Mouse (Mus musculus): ENCODE data around the gene Zfp3.

The Zfp3 gene

DNA sequence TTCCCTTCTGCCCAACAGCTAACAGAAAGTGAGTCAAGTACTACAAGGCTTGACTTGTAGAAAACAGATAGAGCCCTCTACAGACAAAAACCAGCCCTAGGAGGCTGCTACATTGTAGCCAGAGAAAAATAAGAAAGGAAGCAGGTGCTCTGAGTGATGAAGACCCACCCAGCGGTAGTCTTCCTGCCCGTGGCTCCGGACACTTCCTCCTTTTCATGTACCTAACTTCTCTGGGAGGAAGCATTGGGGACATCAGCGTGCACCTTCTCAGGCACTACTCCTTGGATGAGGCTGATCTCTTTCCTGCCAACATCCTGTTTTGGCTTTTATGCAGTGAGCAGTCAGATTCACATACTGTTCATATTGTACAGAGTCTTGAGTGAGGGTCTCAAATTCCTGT, 42.7 kb downstream of the Zfp3 start:
- DNase-seq (ENCODE audit: low spot score in 2 of 2) = no peak

DNA sequence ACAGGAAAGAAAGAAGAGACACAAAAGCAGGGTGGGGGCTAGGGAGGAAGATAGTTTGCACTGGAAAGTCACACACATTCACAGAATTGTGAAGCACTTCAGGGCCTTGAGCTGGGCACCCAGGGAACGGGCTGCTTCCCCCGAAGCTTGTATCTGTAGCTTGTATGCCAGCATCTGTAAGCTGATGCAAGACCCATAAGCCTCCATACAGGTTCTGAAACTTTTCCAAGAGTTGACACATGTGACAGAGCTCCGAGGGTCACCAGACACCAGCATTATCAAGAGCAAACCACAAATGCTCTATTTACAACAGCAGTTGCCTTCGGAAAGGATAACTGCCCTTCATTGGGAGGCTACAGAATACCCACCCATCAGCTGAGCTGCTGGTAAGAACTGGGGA, 43.6 kb downstream of the Zfp3 start:
- no peak for DNase-seq (ENCODE audit: low spot score in 2 of 2)

GRCm38 (mm10) chr11:70808101-70808500, 44.1 kb downstream of the Zfp3 start:
- no peak for DNase-seq (ENCODE audit: low spot score in 2 of 2)

- DNase-seq (ENCODE audit: low spot score in 2 of 2) = no peak
Measured at GRCm38 (mm10) chr11:70809011-70809410, 45.0 kb downstream of the Zfp3 start.

GRCm38 (mm10) chr11:70811041-70811440, 47.0 kb downstream of the Zfp3 start:
- DNase-seq (ENCODE audit: low spot score in 2 of 2) = no peak

GRCm38 (mm10) chr11:70811471-70812240, 47.6 kb downstream of the Zfp3 start:
- no peak for DNase-seq (ENCODE audit: low spot score in 2 of 2)

- DNase-seq (ENCODE audit: low spot score in 2 of 2) = no peak
Measured at GRCm38 (mm10) chr11:70812365-70812764, 48.4 kb downstream of the Zfp3 start, which contains the start of gene Scimp. TSS of gene Scimp (minus strand) at chr11:70812586.

- no peak for DNase-seq (ENCODE audit: low spot score in 2 of 2)
Measured at GRCm38 (mm10) chr11:70815071-70815470, 51.1 kb downstream of the Zfp3 start.

GRCm38 (mm10) chr11:70815498-70816078, 51.6 kb downstream of the Zfp3 start:
- DNase-seq (ENCODE audit: low spot score in 2 of 2) = peak; percentile 33 to 76

- DNase-seq (ENCODE audit: low spot score in 2 of 2) = no peak
Measured at GRCm38 (mm10) chr11:70816770-70817169, 52.8 kb downstream of the Zfp3 start.

DNA sequence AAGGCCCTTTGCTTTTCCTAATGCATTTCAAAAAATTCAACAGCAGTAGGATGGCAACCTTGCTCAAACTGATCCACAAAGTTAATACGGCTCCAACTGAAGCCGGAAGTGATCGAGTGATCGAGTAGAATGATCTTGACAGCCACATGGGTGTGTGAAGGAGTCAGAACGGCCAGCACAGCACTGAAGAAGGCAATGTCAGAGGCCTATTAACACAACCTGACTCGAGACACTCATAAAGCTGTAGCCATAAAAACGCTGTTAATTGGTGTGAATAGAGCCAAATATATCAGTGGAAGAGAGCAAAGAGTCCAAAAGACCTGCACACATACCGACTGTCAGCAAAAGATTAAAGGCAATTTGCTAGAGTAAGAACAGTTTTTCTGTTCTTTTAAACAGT, 56.1 kb downstream of the Zfp3 start:
- no peak for DNase-seq (ENCODE audit: low spot score in 2 of 2)

DNA sequence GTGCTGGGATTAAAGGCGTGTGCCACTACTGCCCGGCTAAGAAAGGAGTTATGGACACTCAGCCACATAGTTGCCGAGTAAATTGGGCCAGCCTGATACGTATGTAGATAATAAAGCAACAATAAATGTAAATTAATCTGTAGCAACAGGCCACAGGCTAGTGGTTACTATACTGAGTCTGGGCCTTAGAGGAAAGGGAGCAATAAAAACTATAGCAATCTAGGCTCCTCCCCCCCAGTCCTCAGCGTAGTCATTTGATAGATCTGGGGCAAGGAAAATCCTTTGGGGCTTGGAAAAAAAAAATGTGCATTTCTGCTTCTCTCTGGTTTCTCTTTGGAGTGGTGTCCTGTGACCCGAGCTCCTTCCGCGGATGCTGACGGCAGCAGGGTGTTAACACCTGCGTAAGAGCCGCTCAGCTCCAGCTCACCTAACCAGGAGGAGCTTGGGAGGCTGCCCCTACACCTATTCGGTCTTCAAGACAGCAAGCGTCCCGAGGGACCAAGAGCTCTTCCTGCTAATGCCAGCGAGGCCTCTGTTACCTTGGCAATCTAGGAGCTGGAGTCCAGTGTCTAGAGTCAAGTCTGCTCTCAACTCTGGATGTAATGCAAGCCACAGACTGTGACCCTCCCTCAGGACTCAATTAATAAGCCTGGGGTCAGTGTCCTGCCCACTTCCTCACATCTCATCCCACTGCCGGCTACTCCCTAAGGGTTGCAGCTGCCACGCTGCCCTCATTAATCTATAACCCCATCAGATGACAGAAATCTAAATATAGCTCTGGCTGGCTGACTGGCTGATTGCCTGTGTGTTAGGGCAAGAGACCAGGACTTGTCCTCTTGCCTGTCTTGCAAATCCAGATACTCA, 58.0 kb downstream of the Zfp3 start:
- no peak for DNase-seq (ENCODE audit: low spot score in 2 of 2)
